Mouse (Mus musculus): ENCODE measurements around the gene Gm37419. TPM values are rescaled to one million over a fixed set of nuclear protein-coding genes. Genes with fewer than 3 reads are reported as not detected.

The Gm37419 gene
- total RNA-seq (2023), result not detected

DNA sequence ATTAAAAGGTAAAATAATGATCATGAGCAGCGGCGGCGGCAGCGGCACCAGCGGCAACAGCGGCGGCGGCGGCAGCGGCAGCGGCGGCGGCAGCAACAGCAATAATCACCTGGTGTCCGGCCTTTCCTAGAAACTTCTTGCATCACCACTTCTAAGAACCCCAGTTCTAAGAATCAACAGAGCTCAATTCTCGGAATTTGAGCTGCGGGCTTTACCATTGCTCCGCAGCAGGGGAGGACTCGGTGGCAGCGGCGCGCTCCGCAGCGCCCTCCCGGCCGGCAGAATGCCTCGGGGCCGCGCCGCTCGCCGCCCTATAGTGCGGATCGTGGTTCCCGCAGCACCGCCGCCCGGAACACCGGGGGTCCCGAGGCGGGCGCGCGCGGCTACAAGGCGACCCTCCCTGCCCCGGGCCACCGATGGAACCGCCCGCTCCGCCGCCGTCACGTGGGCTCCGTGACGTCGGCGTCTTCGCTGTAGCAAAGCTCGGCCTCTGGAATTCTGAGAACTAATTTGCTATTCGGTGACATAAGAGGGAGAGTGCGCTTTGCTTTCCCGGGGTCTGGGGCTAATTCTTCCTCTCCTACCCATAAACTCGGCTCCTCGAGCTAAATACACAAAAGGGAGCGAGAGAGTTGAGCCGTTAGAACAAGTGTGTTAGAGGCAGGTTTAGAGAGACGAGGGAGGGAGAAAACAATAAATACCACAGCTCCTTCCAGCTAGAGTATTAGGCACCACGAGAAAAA lies at the start of gene Gm37419, which contains the start of gene Bcl6:
Gene Gm37419, plus strand, starts transcription at position 17 of the 743 bp plus-strand sequence.
Gene Bcl6, minus strand, starts transcription at position 387 of the 743 bp plus-strand sequence.

Other genes starting within 250 kb of the Gm37419 start
- not detected for gene Sst, start 97.5 kb upstream of the Gm37419 start, total RNA-seq (2023)
- gene Rtp2, start 56.1 kb upstream of the Gm37419 start, total RNA-seq (2023), result not detected
- gene Bcl6, start 370 bp downstream of the Gm37419 start, total RNA-seq (2023), result 10 to 100 TPM; 74.3 to 77.4 TPM